Mouse (Mus musculus): ENCODE measurements at regions not wholly inside any gene's neighbourhood (a gene's known extent, or its start where the extent isn't known, plus 50 kb on each side); places are given as distances from the start of the nearest gene placed in this dataset.

DNA sequence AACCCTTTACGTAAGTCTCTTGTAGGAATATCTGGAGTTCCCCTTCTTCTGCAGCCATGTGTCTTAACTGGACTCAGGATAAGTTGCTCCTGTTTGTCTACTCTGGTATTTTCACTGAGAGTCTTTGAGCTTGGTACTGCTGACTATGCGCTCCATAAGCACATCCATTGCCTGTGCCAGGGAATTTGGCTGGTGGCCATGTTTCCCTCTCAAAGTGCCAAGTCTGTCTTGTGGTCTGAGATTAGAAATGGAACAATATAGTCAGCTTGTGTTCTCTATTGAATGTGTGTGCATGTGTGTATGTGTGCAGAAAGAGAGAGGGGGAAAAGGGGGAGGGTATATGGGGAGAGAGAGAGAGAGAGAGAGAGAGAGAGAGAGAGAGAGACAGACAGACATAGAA, 263.7 kb downstream of the Olfm4 start:
- no peak for DNase-seq

DNA sequence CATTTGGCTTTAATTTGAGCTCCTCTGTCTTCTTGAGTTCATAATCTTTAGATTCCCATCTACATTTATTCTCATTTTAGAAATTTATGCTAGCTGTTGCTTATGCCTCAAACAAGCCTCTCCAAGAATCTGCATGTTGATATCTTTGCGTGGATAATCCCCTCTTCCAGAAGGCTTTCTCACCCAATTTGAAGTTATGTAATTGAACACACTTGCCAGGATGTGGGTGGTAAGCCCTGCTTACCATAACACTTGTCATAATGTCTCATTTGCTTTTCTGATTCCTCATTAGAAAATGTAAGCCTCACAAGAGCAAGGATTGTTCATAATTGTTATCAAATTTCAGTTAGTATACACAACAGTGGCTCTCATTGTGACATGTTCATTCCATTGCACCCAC, 266.0 kb downstream of the Olfm4 start:
- no peak for DNase-seq

DNA sequence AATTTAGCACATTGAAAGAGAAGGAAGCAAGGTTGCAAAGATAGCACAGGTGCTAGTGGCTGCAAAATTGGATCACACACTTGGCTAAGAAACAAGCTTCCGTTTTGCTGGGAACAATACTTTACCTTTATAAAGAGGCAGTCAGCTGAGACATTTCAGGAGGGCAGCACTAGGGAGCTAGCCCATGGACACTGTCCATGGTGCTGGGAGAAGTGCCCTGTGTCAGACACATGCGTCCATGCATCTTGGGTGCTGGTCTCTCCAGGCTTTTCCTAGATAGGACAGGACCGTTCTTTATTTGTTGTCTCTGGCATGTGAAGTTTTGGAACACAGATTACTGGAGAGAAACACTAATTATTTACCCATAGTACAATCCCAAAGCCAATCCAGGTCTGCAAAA, 273.2 kb downstream of the Olfm4 start:
- peak; percentile 9 for DNase-seq

DNA sequence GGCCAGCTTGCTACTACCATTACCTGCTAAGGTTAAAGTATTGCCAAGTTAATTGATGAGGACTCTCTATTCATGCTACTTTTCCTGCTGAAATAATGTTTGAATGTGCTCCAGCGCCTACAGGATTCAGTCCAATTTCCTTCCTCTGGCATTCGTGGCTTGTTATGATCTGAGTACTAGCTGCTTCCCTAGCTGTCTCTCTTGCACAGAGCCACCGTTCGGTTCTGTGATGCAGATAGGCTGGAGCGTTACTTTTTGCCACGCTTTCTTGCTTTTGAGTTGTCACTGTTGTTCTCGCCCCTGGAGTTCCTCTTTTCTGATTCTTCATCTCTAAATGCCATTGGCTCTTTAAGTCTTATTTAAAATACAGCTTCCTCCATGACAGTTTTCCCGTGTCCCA, 279.3 kb downstream of the Olfm4 start:
- DNase-seq, result no peak

DNA sequence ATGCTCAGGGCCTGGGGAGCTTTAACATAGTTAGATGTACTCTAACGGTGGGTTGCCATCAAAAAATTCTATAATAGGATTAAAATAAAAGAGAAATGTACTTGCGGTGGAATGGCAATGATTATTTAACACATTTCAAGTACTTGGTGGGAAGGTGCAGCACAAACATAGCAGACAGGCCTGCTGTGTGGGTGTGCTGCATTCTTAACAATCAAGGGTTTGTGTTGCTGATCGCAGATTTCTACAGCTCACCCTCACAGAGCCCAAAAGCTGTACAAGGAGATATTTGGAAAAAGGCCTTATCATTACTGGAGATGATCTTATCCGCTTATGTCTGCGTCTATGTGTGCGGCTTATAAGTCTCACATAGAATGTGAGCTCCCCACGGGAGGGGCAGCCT, 281.2 kb downstream of the Olfm4 start:
- no peak for DNase-seq

DNA sequence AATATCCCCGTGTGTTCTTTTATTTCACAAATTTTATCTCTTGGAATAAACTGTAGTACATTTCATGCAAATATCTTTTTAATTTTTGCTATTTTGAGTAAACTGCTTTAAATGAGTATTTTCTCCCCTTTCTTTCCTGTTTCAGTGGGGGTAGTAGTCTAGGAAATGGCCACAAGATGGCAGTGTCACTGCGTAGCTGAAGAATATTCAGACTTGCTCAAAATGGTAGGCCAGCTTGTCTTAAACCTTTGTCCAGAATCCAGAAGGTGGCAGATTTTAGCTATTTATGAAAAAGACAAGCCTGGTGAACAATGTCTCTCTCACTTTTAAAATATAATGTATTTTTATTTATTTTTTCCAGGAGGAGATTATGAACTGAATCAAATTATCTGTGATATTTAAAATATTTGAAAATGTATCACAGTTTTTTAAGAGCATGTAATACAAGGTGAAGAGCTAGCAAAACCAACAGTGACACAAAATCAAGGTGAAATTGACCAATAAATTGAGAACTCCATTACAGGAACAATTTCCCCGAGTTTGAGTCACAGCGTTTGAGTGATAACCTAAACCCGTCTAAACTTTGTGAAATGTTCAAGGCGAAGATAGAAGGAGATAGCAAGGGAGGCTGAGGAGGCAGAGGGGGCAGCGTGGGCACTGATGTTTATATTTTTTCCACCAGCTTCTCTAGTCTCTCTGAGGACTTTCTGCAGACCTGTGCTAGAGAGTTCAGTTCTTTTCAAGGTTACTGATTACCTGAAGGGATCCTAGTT, 285.5 kb downstream of the Olfm4 start:
- peak; percentile 49 for DNase-seq

DNA sequence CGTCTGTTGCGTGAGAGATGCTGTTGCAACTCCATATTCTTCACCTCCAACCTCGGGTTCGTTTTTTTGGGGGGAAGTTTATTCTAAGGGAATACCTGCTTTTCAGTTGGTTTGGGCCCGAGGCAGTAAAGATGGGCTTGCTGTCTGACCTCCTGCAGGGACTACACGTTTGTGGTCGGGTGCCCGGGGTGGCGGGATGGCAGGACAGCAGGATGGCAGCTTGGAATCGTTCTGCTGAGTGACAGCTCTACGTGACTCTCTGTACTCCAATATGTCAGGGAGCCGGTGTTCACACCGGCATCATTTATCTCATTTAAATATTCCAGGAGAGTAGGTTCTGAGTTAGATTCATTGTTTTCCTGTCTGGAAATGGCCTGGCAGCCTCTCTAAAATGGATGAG, 286.2 kb downstream of the Olfm4 start:
- no peak for DNase-seq

DNA sequence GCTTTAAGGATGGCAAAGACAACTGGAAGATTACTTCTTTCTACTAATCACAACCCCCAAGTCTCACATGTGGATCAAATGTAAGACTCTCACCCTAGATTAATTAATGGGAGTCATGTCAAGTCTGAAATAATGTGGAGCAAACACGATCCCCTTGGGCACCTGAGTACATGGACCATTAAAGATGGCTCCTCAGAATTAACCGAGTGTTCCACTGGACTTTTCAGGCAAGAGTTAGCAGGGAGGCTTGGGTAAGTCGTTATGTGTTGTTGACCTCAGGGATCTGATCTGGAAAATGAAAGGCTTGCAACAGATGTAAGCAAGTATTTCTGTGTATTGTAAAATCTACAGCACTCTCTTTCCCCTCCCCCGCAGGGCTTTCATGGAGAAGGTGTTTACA, 296.3 kb downstream of the Olfm4 start:
- DNase-seq, result no peak

DNA sequence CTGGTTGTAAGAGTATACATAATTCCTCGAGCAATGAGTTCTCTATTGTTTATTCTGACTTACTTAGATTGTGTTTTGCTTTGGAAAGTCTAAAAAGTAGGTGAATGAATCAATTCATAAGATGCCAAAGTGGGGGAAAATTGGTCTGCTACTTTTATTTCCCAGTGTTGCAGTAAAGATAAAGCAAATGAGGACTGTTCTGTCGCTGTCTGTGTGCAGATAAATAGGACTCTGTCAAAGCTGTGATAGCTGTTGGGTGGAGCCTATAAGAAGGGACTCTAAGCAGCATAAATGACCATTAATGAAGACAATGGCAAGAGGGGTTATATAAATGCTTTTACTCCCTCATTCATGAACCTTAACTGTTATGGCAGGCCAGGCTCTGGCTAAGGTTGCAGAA, 299.8 kb downstream of the Olfm4 start:
- DNase-seq, result no peak

DNA sequence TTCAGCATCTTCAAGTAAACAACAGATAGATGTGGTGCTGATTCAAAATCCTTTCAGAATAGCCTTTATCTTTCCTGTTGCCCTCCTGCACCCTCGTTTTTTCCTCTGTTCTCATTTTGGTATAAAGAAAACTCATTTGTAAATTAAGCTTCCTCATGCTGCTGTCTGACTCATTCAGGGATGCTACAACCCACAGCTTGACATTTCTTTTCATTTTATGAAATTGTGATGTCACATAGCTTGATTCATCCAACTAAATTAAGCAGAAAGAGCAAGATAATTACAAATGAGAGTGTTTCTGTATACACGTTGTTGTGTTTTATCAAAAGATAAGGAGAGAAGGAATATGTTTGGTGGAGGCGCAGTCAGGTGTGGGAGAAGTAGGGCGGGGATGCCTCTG, 307.5 kb downstream of the Olfm4 start:
- DNase-seq, result no peak

DNA sequence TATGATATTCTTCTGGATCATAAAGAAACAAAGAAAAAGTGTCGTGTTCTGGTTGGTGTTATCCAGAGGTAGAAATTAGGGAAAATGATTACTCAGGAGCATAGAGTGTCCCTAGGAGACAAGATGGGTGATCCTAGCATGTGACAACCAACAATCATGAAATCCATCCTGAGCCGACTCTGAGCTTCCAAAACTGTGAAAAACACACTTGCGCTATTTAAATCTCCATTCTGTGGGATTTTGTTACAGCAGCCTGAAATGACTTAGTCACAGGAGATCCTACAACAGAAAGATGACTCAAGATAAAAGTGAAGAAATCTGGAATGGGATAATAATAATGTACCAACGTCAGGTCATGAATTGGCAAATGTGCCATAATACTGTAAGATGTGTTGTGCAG, 309.5 kb downstream of the Olfm4 start:
- no peak for DNase-seq

DNA sequence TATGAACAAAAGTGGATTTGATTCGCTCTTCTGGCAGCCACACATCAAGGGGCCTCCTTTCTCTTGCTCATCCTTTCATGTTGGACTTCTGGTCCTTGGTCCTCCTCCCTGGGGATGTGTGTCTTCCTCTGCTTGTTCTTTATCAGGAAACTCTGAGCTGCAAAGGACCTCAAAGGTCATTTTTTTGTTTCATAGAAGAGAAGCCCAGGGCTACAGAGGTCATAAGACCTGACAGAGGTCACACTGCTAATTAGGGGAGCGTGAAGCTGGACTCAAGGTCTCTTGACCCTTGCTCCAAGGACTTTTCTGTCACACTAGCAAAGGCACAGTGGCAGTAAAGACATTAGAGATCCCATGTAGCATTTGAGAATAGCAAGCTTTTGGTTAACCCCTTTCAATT, 345.8 kb downstream of the Olfm4 start:
- no peak for DNase-seq

DNA sequence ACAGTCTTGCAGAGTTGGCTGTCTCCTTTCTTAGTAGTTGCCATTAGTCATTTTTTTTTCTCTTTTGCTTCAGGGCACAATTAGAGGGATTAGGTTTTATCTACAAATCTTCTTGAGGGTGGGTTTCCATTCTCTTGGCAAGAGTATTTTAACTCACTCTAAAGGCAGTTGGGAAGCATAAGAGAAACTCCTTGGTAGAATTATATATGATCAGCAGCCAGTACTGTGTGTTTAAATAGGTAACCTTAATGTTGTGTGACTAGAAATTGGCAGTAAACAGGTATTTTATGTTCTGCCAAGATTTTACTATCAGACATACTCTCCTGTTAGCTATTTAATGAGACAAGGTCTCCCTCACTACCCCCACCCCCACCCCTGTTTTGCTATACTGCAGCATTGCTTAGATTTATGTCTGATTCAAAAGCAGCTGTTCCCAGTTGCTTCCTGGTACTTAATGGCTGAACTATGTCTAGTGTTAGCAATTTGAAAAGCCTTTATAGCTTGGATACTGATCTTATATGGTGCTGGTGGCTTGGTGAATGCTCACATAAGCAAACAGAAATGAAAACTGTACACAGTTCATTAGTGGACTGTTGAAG, 378.2 kb downstream of the Olfm4 start:
- DNase-seq, result no peak

DNA sequence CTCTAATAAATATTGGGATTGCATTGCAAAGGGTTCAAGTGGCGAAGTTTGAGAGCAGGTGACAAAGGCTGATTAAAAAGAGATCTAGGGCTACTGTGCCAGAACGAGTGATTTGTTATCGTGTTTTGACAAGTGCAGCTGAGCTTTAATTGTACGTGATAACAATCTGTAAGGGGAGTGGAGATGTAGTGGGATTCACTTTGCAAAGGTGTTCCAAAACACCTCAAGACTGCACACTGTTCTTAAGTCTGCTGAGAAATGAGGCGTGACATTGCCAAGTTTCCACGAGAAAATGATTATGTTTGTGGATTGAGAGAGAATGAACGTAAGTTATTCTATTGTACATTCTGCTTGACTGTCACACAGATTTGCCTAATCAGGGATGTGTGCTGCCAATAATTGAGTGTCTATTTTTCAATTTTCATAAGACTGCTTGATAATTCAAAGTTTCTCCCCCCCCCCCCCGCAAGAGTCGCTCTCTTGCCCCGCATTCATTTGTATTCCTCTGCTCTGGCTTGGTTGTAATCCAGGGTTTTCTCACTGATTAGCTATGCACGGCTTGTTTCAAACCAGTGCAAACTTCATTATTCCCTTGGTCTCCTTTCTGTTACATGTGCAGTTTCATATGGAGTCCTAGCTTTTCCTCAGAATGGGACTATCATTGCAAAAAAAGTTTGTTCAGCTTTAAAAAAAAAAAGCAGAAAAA, 385.7 kb downstream of the Olfm4 start:
- DNase-seq, result no peak

DNA sequence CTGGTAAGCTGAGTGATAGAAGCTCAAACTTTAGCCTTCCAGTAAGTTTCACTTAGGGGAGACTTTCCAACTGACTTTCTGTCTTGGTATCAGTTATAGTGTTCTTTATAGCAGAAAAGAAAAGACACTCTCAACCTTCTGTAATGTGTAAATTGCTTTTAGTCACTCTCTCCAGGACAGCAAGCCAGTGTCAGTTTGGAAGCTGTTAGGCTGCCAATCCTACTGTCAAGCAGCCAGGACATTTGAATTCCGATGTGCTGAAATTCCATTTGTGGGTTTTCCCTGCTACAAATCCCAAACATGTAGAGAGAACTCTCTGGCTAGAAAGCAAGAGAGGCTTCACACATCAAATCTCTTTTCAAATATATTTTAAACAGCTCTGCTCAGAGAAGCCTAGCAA, 390.4 kb downstream of the Olfm4 start:
- no peak for DNase-seq

DNA sequence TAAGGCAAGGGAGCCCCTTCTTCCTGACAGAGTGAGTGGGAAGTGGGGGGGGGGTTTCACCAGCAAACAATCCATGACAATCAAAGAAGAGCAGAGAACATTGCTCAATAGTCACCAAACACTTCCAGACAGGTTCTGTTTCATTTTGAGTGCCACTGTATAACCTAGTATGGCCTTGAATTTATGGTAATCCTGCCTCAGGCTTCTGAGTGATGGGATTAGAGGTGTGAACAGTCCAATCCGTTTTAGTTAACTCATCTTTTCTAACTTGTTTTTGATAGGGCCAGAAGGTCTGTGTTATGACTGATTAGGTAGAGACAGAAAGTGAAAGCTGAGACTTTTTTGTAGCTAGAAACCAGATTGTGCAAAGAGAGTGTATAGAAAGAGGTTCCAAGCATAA, 393.2 kb downstream of the Olfm4 start:
- no peak for DNase-seq

DNA sequence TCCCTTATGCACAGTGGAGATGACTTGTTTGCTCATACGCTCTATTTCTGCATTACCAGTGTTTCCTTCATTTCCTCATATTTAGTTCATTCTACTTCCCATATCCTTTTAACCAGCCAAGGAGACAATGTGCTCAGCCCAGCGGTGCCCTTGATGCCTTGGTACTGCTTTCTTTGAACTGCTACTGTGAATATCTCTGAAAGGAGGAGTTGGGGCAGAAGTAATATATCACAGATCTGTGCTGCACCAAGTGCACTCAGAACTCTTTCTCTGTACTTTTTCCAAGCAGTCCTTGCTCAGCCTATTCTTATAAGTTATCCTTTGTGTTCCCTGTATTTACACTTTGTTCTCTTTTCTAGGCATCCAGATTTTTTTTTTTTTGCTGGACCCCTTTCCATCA, 407.5 kb downstream of the Olfm4 start:
- no peak for DNase-seq

DNA sequence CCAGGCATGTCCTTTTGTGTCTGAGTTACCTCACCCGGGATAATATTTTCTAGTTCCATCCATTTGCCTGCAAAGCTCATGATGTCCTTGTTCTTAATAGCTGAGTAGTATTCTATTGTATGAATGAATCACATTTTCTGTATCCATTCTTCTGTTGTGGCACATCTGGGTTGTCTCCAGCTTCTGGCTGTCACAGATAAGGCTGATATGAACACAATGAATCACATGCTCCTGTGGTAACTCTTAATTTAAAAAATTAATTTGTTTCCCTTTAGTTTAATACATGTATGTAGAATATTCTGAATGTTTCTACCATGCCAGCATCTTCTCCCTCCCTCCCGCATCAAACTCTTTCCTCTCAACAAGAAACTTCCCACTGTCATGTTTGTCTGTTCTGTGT, 424.4 kb downstream of the Olfm4 start:
- DNase-seq, result no peak

DNA sequence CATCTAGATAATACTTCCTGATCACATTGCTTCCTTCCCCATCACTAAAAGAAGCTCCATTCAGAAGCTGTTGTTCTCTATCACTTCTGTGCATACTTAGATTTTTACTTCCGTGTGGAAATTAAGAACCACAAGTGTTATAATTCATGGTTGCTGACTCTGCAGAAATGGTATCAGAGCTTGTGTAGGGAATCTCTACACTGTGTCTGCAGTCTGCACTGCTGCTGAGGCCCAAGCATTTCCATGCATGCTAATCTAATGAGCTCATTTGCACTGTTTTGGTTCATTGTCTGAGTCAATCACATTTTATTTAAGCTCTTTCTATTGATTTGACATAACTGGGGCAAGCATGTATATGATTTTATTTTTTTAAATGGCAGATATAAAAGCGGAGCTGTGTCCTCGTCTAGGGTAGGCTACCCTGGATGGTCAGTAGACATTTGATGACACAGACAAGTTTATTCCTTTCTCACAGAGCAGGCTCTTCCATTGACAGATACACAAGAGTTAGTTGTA, 435.0 kb downstream of the Olfm4 start:
- no peak for DNase-seq

DNA sequence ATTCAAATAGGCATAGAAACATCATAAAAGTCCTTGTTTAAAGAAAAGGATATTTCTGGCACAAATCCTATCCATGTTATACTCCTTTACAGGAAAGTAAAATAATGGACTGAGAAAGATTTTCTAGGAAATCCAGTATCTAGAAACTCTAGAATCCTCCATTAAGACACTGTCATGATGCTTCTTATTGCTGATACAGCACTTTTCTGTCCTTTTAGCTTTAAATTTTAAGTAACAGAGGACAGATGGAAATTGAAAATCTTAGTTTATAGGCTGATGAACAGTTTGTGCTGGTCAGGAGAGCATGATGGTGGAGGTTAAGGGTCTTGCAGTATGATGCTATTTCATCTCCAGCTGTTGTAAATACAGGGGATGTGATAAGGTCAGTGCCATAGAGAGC, 459.9 kb downstream of the Olfm4 start:
- DNase-seq, result no peak

DNA sequence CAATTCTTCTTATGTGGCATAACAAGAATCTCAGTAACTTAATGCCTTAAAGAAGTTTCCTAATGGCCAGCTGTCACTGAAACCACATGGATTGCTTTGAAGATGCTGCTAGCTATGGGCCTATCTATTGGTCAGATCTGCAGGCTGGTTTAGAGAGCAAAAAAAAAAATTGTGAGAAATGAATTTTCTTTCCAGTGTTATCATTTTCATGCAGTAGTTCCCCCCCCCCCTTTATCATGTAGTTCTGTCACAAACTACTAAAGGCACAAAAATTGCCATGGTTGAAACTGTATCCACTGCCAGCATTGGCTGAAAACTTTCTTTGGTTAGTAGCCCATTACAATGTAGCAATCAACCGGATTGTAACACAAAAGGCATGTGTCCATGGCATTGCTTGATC, 487.6 kb downstream of the Olfm4 start:
- DNase-seq, result no peak

DNA sequence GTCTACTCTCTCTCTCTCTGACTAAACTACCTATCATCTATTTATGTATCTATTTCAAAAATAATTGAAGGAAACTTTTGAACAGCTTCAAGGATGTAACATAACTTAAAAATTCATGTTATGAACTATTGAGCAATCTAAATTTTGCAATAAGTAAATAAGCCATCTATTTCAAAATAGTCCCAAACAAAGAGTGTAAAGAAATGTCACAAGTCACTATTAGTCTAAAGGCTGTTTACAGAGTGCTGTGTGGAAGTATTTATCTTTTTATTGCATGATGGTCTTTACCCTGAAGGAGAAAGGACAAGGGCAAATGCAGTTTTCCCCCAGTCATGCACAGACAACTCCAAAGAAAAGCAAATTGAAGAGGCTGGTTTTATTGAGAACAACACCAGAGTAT, 496.0 kb downstream of the Olfm4 start:
- no peak for DNase-seq

DNA sequence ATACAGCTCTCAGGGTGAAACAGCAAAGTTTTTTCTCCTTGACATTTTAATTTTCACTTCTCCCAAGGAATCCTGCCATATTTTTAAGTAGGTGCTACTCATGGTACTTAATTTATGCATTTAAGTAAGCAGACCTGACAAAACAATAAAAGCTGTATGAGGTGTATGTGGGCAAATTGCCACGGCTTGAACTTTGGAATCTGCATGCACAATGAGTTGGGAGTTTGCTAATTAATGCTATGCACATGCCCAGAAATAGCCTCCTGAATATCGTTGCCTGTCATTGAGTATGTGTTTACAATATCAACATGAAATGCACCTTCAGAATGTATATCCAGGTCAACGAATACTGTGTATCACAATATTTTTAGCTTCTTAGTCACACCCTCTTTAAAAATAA, 498.9 kb downstream of the Olfm4 start:
- no peak for DNase-seq

DNA sequence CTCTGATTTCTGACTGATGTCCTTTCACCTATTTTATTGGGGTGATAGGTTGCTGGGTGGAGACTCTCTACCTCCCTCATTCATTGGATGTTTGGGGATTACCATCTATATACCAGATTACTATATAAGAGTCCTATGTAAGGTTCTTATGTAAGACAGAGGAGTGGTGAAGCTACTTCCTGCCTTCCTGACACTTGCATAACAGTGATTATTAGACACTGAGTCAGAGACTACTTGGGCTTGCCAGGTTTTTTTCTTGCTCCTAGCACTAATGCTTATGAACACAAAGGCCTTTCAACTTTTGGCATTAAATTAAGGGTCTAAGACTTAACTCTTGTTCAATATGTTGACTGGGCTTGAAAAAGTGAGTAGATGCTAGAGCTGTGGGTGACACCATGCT, 500.4 kb downstream of the Olfm4 start:
- no peak for DNase-seq
